Mouse (Mus musculus) forebrain, embryonic 13.5 days (tissue): ENCODE results near the gene Spn. TPM values are rescaled to one million over a fixed set of nuclear protein-coding genes. Genes with fewer than 3 reads are reported as not detected.

Source experiments
- ATAC-seq: fragments of 200-750 bp; cut with Nextera tagmentation; 2 replicates; pipeline ENCODE4 v1.8.0; 2017
- H3K27ac ChIP-seq: fragments of 300-500 bp; sonication (generic); 2 replicates; pipeline ENCODE4 v1.5.1; 2015; ENCODE audit warnings: inconsistent platforms, mild to moderate bottlenecking, moderate library complexity
- H3K27me3 ChIP-seq: fragments of 300-500 bp; sonication (generic); 2 replicates; pipeline ENCODE4 v1.6.1; 2015; ENCODE audit warnings: mild to moderate bottlenecking, inconsistent platforms
- H3K36me3 ChIP-seq: fragments of 300-500 bp; sonication (generic); 2 replicates; pipeline ENCODE4 v1.6.1; 2015; ENCODE audit warnings: mild to moderate bottlenecking, inconsistent platforms; ENCODE audit not compliant: poor library complexity, severe bottlenecking
- H3K4me1 ChIP-seq: fragments of 300-500 bp; sonication (generic); 2 replicates; pipeline ENCODE4 v1.6.1; 2015; ENCODE audit warnings: inconsistent platforms
- H3K4me2 ChIP-seq: fragments of 300-500 bp; sonication (generic); 2 replicates; pipeline ENCODE4 v1.6.1; 2015; ENCODE audit warnings: inconsistent platforms, mild to moderate bottlenecking, moderate library complexity
- H3K4me3 ChIP-seq: fragments of 300-500 bp; sonication (generic); 2 replicates; pipeline ENCODE4 v1.5.1; 2015; ENCODE audit warnings: mild to moderate bottlenecking, inconsistent platforms
- H3K9ac ChIP-seq: fragments of 300-500 bp; sonication (generic); 2 replicates; pipeline ENCODE4 v1.6.1; 2015; ENCODE audit warnings: mild to moderate bottlenecking, inconsistent platforms
- H3K9me3 ChIP-seq: fragments of 300-500 bp; sonication (generic); replicated peaks from 2 replicates; pipeline ENCODE4 v1.6.1; 2016; ENCODE audit warnings: inconsistent platforms
- WGBS: fragments of 180-500 bp; shearing (Covaris S2); methylation state at CpG from one replicate; pipeline ENCODE4 v1.1.7; 2015; 5-methylcytosine and 5-hydroxymethylcytosine counted together
- polyA plus RNA-seq: library from polyadenylated mRNA; unstranded; fragments of >200 nt; fragmentation: Nextera tagmentation; extraction: Ambion mirVana; gene quantifications from 2 replicates; pipeline ENCODE4 v1.2.1, GENCODE M21; 2015

Spn gene
- polyA plus RNA-seq, 1 experiment from 2014 or later, result 0.08 TPM

DNA sequence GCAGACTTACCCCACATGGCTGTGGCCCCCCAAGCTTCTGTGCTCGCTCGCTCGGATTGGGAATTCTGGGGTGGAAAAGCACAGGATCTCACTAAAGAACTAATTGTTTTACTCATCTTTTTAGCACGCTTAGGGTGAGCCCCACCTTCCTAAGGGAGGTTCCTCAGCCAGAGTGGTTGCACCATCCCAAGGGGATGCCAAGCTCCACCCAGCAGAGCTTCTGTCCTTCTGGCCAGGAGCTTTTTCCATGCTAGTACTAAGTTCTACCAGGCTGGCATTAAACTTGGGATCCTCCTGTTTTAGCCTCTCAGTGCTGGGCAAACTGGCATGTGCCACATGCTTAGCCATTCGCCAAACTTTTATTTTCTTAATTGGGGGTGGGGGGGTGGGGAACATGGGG is 24.9 kb upstream of the Spn start:
- no peak overlapping the region for H3K9ac ChIP-seq
- no peaks in the 10 kb centered on the region for H3K4me1 ChIP-seq
- H3K4me2 ChIP-seq, result no peak overlapping the region
- ATAC-seq, result no peak
- no peak overlapping the region for H3K27ac ChIP-seq
- no peaks in the 10 kb centered on the region for H3K27me3 ChIP-seq
- H3K9me3 ChIP-seq, result no peaks in the 10 kb centered on the region
- no peaks in the 10 kb centered on the region for H3K36me3 ChIP-seq
- H3K4me3 ChIP-seq, result no peak overlapping the region
- 91% methylated on average over 5 of the region's 5 CpGs for WGBS

DNA sequence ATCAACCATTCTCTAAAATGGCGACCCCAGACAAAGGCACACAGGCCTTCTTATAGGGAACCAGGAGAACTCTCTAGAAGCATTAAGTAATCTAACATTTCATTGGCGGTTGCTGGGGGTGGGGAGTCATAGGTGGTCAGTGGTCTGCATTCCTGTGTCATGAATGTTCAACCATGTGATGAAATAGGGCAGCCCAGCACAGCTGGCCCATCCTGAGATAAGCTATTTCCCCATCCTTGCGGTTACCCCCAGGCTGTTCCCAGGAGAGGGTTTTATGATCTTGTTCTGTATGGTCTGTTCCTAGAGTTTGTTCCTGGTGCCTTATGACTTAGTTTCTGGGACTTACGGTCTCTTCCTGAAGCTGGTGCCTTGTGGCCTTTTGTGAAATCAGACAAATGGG is 19.9 kb upstream of the Spn start:
- H3K27me3 ChIP-seq, result no peaks in the 10 kb centered on the region
- H3K27ac ChIP-seq, result no peak overlapping the region
- H3K4me3 ChIP-seq, result no peak overlapping the region
- H3K36me3 ChIP-seq, result no peaks in the 10 kb centered on the region
- H3K9ac ChIP-seq, result no peak overlapping the region
- WGBS, result 85% methylated on average over 4 of the region's 4 CpGs
- ATAC-seq, result no peak
- no peak overlapping the region for H3K4me2 ChIP-seq
- no peaks in the 10 kb centered on the region for H3K4me1 ChIP-seq
- H3K9me3 ChIP-seq, result no peaks in the 10 kb centered on the region

DNA sequence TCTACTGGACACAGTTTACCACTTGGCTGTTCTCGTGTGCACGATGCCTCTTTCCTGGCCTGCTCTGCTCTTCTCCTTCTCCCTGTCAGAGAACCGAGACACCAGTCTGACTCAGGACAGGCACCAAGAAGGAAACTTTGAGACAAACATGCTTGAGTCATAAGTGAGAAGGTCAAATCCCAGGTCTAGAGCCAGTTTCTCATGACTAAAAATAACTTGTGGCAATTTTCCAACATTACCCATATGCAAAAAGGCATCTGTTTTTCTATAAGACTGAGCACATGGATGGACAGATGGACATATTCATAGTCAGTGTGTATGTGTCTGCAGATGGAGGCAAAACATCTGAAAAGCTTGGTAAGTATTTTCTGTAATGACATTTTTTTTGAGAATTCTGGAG is 15.9 kb upstream of the Spn start:
- Histone ChIP-seq H3K36me3 (no peaks in the 10 kb centered on the region), H3K9ac (no peak overlapping the region), H3K4me2 (no peak overlapping the region), H3K9me3 (no peaks in the 10 kb centered on the region), H3K4me3 (no peak overlapping the region), H3K4me1 (no peaks in the 10 kb centered on the region), H3K27me3 (no peaks in the 10 kb centered on the region), H3K27ac (no peak overlapping the region)
- no peak for ATAC-seq
- 92% methylated on average over 3 of the region's 3 CpGs for WGBS

DNA sequence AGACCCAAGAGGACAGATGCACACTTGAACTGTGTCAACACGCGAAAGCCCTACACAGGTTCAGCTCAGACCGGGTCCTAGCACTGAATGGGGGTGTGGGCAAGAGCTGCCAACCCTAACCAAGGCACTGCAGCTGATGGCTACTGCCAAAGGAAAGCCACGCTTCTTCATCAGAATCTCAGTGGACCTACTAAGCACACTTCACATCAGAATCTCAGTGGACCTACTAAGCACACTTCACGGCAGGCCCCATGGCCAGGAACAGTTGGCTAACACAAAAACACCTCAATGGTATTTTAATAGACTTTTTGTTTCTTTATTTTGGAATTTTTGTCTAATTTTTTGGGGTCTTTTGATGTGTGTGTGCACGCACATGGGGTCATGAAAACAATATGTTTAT is 14.8 kb upstream of the Spn start:
- no peak for ATAC-seq

DNA sequence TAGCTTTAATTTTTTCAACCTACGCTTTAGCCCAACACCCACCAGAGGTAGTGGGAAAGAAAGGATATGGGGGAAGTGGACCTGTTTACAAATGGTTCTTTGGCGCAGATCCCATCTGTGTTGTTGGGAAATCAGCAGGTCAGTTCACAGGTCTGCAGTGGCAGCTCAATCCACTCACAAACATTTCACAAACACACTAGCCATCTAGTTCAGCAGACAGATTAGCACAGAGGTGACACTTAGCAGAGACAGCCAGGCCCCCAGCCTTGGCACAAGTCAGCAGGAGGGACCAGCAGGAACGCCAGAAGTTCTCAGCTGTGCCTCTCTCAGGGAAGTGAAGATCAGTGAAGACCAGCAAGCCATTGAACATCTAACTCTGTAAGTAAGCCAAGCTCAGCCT is 10.3 kb upstream of the Spn start:
- no peak overlapping the region for H3K9ac ChIP-seq
- H3K9me3 ChIP-seq, result no peaks in the 10 kb centered on the region
- no peak overlapping the region for H3K4me2 ChIP-seq
- H3K27me3 ChIP-seq, result no peaks in the 10 kb centered on the region
- H3K4me1 ChIP-seq, result no peaks in the 10 kb centered on the region
- H3K4me3 ChIP-seq, result no peak overlapping the region
- no peak overlapping the region for H3K27ac ChIP-seq
- 80% methylated on average over 3 of the region's 3 CpGs for WGBS
- no peak for ATAC-seq
- H3K36me3 ChIP-seq, result no peaks in the 10 kb centered on the region

More for the DNA sequence above, 14.8 kb upstream of the Spn start:
- H3K36me3 ChIP-seq, result no peaks in the 10 kb centered on the region
- WGBS, result 90% methylated on average over 6 of the region's 6 CpGs
- no peak overlapping the region for H3K4me3 ChIP-seq
- no peaks in the 10 kb centered on the region for H3K27me3 ChIP-seq
- H3K9me3 ChIP-seq, result no peaks in the 10 kb centered on the region
- H3K4me1 ChIP-seq, result no peaks in the 10 kb centered on the region
- H3K9ac ChIP-seq, result no peak overlapping the region
- no peak overlapping the region for H3K4me2 ChIP-seq
- no peak overlapping the region for H3K27ac ChIP-seq

DNA sequence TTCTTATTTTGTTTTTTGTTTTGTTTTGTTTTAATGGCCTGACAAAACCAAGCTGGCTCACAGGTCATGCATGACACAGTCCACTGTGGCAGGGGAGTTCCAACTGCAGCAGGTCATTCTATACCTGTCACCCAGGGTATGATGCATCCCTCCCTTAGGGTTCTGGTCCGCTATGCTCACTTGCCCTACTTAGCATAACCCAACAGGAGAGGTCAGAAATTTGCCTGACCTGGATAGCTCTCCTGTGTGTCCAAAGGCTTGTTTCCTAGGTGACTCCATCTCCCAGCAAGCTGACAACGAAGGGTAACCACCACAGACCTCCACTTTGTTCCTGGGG is 8.6 kb upstream of the Spn start:
- Histone ChIP-seq H3K36me3 (no peaks in the 10 kb centered on the region), H3K4me1 (no peaks in the 10 kb centered on the region), H3K27ac (no peak overlapping the region), H3K9ac (no peak overlapping the region), H3K27me3 (no peaks in the 10 kb centered on the region), H3K9me3 (no peaks in the 10 kb centered on the region), H3K4me3 (no peak overlapping the region), H3K4me2 (no peak overlapping the region)
- 52% methylated on average over 2 of the region's 2 CpGs for WGBS
- no peak for ATAC-seq

DNA sequence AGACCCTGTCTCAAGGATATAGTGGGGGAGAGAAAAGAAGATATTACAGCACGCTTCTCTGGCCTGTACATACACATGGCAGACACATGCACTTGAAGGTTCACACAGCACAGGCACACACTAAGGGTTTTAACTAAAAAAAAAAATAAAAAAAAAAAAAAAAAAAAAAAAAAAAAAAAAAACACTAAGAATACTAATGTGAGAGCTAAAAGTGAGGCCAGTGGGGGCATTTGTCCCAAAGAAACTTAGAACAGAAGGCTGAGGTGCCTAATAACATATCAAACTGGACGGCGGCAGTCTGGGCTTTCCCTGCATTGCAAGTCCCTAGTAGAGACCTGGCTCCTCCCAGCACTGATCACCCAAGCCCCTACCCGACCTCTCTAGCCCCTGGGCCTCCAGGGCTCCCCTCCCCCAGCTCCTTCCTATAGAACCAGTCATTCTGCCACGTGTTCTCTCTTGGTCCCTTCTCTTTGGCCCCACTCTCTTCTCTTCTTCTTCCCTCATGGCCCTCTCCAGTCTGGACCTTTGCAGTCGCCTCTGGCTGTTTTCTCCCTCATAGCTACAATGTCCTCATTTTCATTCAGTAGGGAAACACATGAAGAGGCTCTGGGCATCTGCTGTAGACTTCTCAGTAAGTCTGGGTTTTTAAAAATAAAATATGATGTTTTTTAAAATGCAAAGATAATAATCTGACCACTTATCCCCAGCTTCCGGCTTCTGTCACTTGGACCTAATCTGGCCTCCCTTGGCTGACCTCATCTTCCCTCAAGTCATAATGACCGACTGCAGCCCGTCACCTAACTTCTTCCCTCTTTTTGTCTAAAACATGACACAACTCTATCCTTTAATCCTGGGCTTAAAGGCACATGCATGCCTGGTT is 8.0 kb upstream of the Spn start:
- Histone ChIP-seq H3K27ac (no peak overlapping the region), H3K9me3 (no peaks in the 10 kb centered on the region), H3K27me3 (no peaks in the 10 kb centered on the region), H3K9ac (no peak overlapping the region), H3K4me3 (no peak overlapping the region), H3K4me2 (no peak overlapping the region), H3K4me1 (no peaks in the 10 kb centered on the region), H3K36me3 (no peaks in the 10 kb centered on the region)
- ATAC-seq, result no peak
- WGBS, result 58% methylated on average over 9 of the region's 9 CpGs

DNA sequence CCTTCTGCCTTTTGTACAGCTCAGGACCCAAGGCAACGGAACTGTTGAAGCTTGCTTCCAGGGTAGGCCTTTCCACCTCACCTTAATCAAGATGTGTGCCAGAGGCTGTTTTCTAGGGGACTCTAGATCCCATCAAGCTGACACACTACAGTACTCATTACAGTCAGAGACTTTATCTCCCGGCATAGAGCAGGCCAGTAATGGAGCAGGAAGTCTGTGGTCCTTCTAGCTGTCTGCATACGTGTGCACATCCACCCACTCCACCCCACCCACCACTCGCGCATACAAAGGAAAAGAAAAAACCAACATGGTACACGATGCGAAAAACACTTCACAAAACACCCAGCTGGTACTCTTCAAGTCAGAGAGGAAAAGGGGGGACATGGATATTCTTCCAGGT is 6.8 kb upstream of the Spn start:
- no peak overlapping the region for H3K9ac ChIP-seq
- no peak overlapping the region for H3K4me3 ChIP-seq
- WGBS, result 89% methylated on average over 7 of the region's 7 CpGs
- no peak for ATAC-seq
- H3K9me3 ChIP-seq, result no peaks in the 10 kb centered on the region
- H3K27ac ChIP-seq, result no peak overlapping the region
- H3K4me1 ChIP-seq, result no peaks in the 10 kb centered on the region
- H3K27me3 ChIP-seq, result no peaks in the 10 kb centered on the region
- no peaks in the 10 kb centered on the region for H3K36me3 ChIP-seq
- H3K4me2 ChIP-seq, result no peak overlapping the region

DNA sequence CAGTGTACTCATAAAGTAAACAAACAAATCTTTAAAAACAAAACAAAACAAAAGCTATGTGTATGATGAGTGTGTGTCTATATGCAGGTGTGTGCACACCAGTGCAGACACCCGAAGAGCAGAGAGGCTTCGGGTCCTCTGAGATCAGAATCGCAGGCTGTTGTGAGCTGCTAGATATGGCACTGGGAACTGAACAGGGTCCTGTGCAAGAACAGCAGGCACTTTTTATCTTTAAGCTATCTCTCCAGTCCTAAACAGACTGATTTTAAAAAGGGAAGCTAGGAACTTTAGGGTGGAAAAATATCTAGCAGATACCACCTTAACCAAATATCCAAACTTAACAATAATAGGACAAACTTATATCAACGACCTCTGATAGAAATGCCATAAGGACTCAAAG is 5.0 kb upstream of the Spn start:
- no peak overlapping the region for H3K9ac ChIP-seq
- no peak overlapping the region for H3K4me2 ChIP-seq
- no peaks in the 10 kb centered on the region for H3K27me3 ChIP-seq
- no peak for ATAC-seq
- H3K27ac ChIP-seq, result no peak overlapping the region
- H3K36me3 ChIP-seq, result no peaks in the 10 kb centered on the region
- no peaks in the 10 kb centered on the region for H3K4me1 ChIP-seq
- H3K9me3 ChIP-seq, result no peaks in the 10 kb centered on the region
- H3K4me3 ChIP-seq, result no peak overlapping the region
- 90% methylated on average over 4 of the region's 4 CpGs for WGBS

DNA sequence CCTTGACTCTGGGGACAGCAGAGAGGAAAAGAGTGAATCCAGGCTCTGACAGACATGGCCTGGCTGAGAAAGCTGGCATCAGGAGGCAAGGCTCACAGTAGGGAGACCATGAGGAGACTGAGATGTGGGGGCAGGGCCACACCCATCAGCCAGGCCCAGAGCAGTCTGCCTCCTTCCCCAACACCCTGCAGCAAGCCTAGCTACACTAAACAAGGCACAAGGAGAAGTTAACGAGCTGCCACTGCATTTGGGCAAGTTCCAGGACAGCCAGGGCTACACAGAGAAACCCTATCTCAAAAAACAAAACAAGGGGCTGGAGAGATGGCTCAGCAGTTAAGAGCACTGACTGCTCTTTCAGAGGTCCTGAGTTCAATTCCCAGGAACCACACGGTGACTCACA is 4.6 kb upstream of the Spn start:
- H3K36me3 ChIP-seq, result no peaks in the 10 kb centered on the region
- no peaks in the 10 kb centered on the region for H3K27me3 ChIP-seq
- no peak for ATAC-seq
- no peaks in the 10 kb centered on the region for H3K4me1 ChIP-seq
- H3K9ac ChIP-seq, result no peak overlapping the region
- no peak overlapping the region for H3K27ac ChIP-seq
- no peak overlapping the region for H3K4me3 ChIP-seq
- WGBS, result 42% methylated on average over 2 of the region's 2 CpGs
- H3K9me3 ChIP-seq, result no peaks in the 10 kb centered on the region
- H3K4me2 ChIP-seq, result no peak overlapping the region

DNA sequence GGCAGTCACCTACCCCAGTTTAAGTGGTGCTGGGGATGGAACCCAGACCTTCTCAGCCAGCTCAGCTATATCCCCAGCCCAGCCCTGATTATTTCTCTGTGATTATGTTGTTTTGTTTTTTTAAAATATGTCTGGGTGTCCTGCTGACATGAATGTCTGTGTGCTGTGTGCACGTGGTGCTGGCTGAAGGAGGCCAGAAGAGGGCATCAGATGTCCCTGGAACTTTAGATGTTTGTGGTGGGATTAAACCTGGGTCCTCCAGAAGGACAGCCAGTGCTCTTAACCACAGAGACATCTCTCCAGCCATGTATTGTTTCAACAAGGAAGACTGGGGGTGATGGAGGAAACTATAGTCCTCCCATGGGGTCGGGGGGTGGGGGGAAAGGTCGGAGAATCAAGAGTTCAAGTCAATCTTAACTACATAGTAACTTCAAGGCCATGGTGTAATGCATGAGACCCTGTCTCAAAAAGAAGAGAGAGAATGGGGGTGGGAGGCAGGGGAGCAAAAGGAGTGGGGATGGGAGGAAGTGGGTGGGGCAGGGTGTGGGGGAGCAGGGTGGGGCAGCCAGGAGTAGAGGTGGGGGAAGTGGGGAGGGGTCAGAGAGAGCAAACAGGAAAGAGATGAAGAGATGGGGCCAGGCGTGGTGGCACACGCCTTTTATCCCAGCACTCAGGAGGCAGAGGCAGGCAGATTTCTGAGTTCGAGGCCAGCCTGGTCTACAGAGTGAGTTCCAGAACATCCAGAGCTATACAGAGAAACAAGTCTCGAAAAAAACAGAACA is 3.2 kb upstream of the Spn start:
- H3K9me3 ChIP-seq, result no peaks in the 10 kb centered on the region
- no peak for ATAC-seq
- no peak overlapping the region for H3K4me2 ChIP-seq
- H3K4me1 ChIP-seq, result no peaks in the 10 kb centered on the region
- H3K9ac ChIP-seq, result no peak overlapping the region
- WGBS, result 68% methylated on average over 7 of the region's 7 CpGs
- H3K36me3 ChIP-seq, result no peaks in the 10 kb centered on the region
- H3K27ac ChIP-seq, result no peak overlapping the region
- H3K4me3 ChIP-seq, result no peak overlapping the region
- H3K27me3 ChIP-seq, result no peaks in the 10 kb centered on the region

DNA sequence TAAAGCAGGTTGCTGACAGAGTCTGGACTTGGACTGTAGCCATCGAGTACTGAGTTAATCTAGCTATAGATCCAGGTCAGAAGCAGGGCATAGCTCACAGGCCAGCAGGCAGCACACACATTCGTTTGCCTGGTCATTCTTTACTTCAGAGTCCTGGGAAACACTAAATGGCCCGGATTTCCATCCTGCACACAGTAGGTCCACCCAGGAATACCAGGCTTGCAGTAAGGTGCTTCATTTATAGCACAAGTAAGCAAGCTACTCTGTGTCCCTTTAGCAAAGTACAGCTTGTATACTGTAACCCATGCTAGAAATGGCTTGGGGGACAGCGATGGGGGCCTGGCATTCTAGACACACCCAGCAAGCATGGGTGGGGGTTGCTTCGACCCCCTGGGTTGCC is 1.9 kb upstream of the Spn start:
- no peak for ATAC-seq
- Histone ChIP-seq H3K4me3 (no peak overlapping the region), H3K36me3 (no peaks in the 10 kb centered on the region), H3K27ac (no peak overlapping the region), H3K4me2 (no peak overlapping the region), H3K9ac (no peak overlapping the region), H3K4me1 (no peaks in the 10 kb centered on the region), H3K27me3 (no peaks in the 10 kb centered on the region), H3K9me3 (no peaks in the 10 kb centered on the region)
- 51% methylated on average over 5 of the region's 5 CpGs for WGBS
